In the genomic region with DNA sequence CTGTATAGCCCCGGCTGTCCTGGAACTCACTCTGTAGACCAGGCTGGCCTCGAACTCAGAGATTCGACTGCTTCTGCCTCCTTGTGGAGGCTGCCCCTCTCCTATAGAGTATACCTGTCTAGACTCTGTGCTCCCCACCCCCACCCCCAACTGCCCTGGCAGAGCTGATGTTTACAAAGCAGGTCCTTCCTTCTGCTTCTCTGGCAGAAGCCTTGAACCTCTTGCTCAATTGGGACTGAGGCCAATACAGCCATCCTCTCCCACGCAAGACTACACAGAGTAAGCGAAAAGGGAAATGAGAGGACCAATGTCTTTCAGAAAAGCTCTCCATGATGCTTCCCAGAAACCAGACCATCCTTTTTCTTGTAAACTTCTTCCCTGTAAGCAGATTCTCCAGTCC, we compare ENCODE assay signal across 18 mouse cellular contexts. TPM values are rescaled to one million over a fixed set of nuclear protein-coding genes. Genes with fewer than 3 reads are reported as not detected.
DNase-seq lines count a peak whose midpoint lies in the region; ATAC-seq lines count a peak whose summit lies in the region.
"Had no signal": no experiment of that assay in that cellular context is flagged by ENCODE, and none has a peak within 500 bp of the region (broad histone marks: within the 10 kb centered on the region; RNA-seq: fewer than 3 reads in every experiment).

No protein-coding gene starts in this region.

- peaks cover 5% of the 10 kb centered on the region; the same call in 1 of the 2 replicates for H3K27me3 ChIP-seq in midbrain, embryonic 15.5 days (replicated peaks)
- H3K27me3 ChIP-seq: forebrain, embryonic 15.5 days; hindbrain, embryonic 12.5 days; intestine, embryonic 15.5 days; neural tube, embryonic 12.5 days had no signal

- no peak overlapping the region for H3K9ac ChIP-seq in midbrain, embryonic 15.5 days
- H3K9ac ChIP-seq: forebrain, embryonic 15.5 days; hindbrain, embryonic 12.5 days; intestine, embryonic 15.5 days; neural tube, embryonic 12.5 days had no signal

- WGBS in midbrain, embryonic 15.5 days, result 92% methylated on average over 5 of the region's 5 CpGs

- H3K9me3 ChIP-seq in midbrain, embryonic 15.5 days, result no peaks in the 10 kb centered on the region
- H3K9me3 ChIP-seq: forebrain, embryonic 15.5 days; hindbrain, embryonic 12.5 days; intestine, embryonic 15.5 days; neural tube, embryonic 12.5 days had no signal

- H3K36me3 ChIP-seq in midbrain, embryonic 15.5 days (replicated peaks), result no peaks in the 10 kb centered on the region
- H3K36me3 ChIP-seq: forebrain, embryonic 15.5 days; hindbrain, embryonic 12.5 days; intestine, embryonic 15.5 days; neural tube, embryonic 12.5 days had no signal

- peak; percentile 62 for DNase-seq in layer of hippocampus, adult 9-11 months
- no peak for DNase-seq in layer of hippocampus, postnatal 25 days (ENCODE audit: extremely low spot score in 1 of 2, low spot score in 1 of 2)
- peak; percentile 90 for DNase-seq in adipocyte (ENCODE audit: low spot score)
- no peak for DNase-seq in spleen, adult 12 weeks (ENCODE audit: low spot score)
- DNase-seq: cerebellum, adult 9-10 months; embryo, embryonic 11 days; gastrocnemius, postnatal 10 days; kidney, postnatal 14 days; retina, postnatal 1 day had no signal

- H3K4me2 ChIP-seq in midbrain, embryonic 15.5 days, result no peak overlapping the region
- H3K4me2 ChIP-seq: forebrain, embryonic 15.5 days; hindbrain, embryonic 12.5 days; intestine, embryonic 15.5 days; neural tube, embryonic 12.5 days had no signal

- ATAC-seq in granulocyte monocyte progenitor cell, adult 5-6 weeks (replicated peaks; ENCODE audit: poor library complexity, severe bottlenecking), result peak; percentile 58
- ATAC-seq in monocyte, adult 5-6 weeks (replicated peaks; ENCODE audit: insufficient number of reproducible peaks, low FRiP score, low TSS enrichment, poor library complexity, severe bottlenecking), result peak; percentile 73
- ATAC-seq in midbrain, embryonic 15.5 days (replicated peaks), result no peak
- ATAC-seq: forebrain, embryonic 15.5 days; intestine, embryonic 15.5 days; midbrain, embryonic 16.5 days had no signal

- no peak overlapping the region for H3K27ac ChIP-seq in midbrain, embryonic 15.5 days
- H3K27ac ChIP-seq: forebrain, embryonic 15.5 days; hindbrain, embryonic 12.5 days; intestine, embryonic 15.5 days; neural tube, embryonic 12.5 days had no signal

- no peak overlapping the region for H3K4me3 ChIP-seq in midbrain, embryonic 15.5 days
- H3K4me3 ChIP-seq: forebrain, embryonic 15.5 days; hindbrain, embryonic 12.5 days; intestine, embryonic 15.5 days; neural tube, embryonic 12.5 days had no signal

- H3K4me1 ChIP-seq in midbrain, embryonic 15.5 days, result no peaks in the 10 kb centered on the region
- H3K4me1 ChIP-seq: forebrain, embryonic 15.5 days; hindbrain, embryonic 12.5 days; intestine, embryonic 15.5 days; neural tube, embryonic 12.5 days had no signal

RNA-seq across cellular contexts. Expression of a gene that starts 7.5 kb away (rescaled TPM):
- total RNA-seq in layer of hippocampus, postnatal 25 days (2021), result 10 to 100 TPM; 12.1 to 14.0 TPM
- 274 and 310 TPM in 2 replicates for total RNA-seq in granulocyte monocyte progenitor cell, adult 5-6 weeks (2014; fragmentation: Nextera tagmentation)
- 498 and 520 TPM in 2 replicates for total RNA-seq in granulocyte monocyte progenitor cell, adult 5-6 weeks (2017)
- 270 to 442 TPM (median 434 TPM) in 3 replicates for total RNA-seq in monocyte, adult 5-6 weeks (2017)
- polyA plus RNA-seq in midbrain, embryonic 15.5 days (2015; fragmentation: Nextera tagmentation; extraction: Ambion mirVana), result 10.7 and 11.7 TPM in 2 replicates

RNA-seq across cellular contexts. Expression of a gene that starts 38.5 kb away (rescaled TPM):
- under 1 TPM in 1 of 2 experiments, not detected in 1; 0.22 TPM for total RNA-seq in layer of hippocampus, postnatal 25 days (2021)
- total RNA-seq in granulocyte monocyte progenitor cell, adult 5-6 weeks (2014; fragmentation: Nextera tagmentation), result 0.58 and 2.9 TPM in 2 replicates
- 3.1 and 3.5 TPM in 2 replicates for total RNA-seq in granulocyte monocyte progenitor cell, adult 5-6 weeks (2017)
- 364 to 612 TPM (median 571 TPM) in 3 replicates for total RNA-seq in monocyte, adult 5-6 weeks (2017)
- 0.53 and 0.54 TPM in 2 replicates for polyA plus RNA-seq in midbrain, embryonic 15.5 days (2015; fragmentation: Nextera tagmentation; extraction: Ambion mirVana)
- total RNA-seq: layer of hippocampus, postnatal 14 days had no signal

RNA-seq across cellular contexts. Expression of a gene that starts 56.5 kb away (rescaled TPM):
- total RNA-seq in layer of hippocampus, postnatal 25 days (2021), result 1 to 10 TPM in 1 of 2 experiments, under 1 TPM in 1; 0.52 to 1.5 TPM
- 1.7 and 3.8 TPM in 2 replicates for total RNA-seq in granulocyte monocyte progenitor cell, adult 5-6 weeks (2014; fragmentation: Nextera tagmentation)
- 0.47 and 1.5 TPM in 2 replicates for total RNA-seq in granulocyte monocyte progenitor cell, adult 5-6 weeks (2017)
- total RNA-seq in monocyte, adult 5-6 weeks (2017), result 1.4 to 6.2 TPM (median 1.6 TPM) in 3 replicates
- 6.5 and 9.0 TPM in 2 replicates for polyA plus RNA-seq in midbrain, embryonic 15.5 days (2015; fragmentation: Nextera tagmentation; extraction: Ambion mirVana)

Comparison
In these comparisons a context has a peak if more than half of its experiments do, and no peak if none do; other contexts are left out.
1. DNase-seq: peak in layer of hippocampus, adult 9-11 months (single experiment) and adipocyte (single experiment); none in layer of hippocampus, postnatal 25 days (0 of 2) and spleen, adult 12 weeks (single experiment).
2. RNA of a gene that starts 7.5 kb away (total RNA-seq): 274 to 520 TPM in granulocyte monocyte progenitor cell, adult 5-6 weeks and 270 to 442 TPM in monocyte, adult 5-6 weeks; 12.1 to 14.0 TPM in layer of hippocampus, postnatal 25 days; every median in the first group is over 10 times any median in the second.
3. RNA of a gene that starts 38.5 kb away (total RNA-seq): 364 to 612 TPM in monocyte, adult 5-6 weeks; 0.58 to 3.5 TPM in granulocyte monocyte progenitor cell, adult 5-6 weeks and 0.22 TPM in layer of hippocampus, postnatal 25 days; every median in the first group is over 10 times any median in the second.